Mouse (Mus musculus) frontal cortex, postnatal 25 days (tissue): ENCODE results near the gene Slc19a2.

Experiments
- DNase-seq, 2 experiments: peaks; one replicate each; pipeline ENCODE4 v3.0.0; 2022; ENCODE audit warnings: low spot score in 2 of 2

Gene Slc19a2

GRCm38 (mm10) chr1:164252551-164252950 is 3.7 kb downstream of the Slc19a2 start:
- DNase-seq, result no peak

GRCm38 (mm10) chr1:164254836-164255235 is 6.0 kb downstream of the Slc19a2 start:
- no peak for DNase-seq

DNA sequence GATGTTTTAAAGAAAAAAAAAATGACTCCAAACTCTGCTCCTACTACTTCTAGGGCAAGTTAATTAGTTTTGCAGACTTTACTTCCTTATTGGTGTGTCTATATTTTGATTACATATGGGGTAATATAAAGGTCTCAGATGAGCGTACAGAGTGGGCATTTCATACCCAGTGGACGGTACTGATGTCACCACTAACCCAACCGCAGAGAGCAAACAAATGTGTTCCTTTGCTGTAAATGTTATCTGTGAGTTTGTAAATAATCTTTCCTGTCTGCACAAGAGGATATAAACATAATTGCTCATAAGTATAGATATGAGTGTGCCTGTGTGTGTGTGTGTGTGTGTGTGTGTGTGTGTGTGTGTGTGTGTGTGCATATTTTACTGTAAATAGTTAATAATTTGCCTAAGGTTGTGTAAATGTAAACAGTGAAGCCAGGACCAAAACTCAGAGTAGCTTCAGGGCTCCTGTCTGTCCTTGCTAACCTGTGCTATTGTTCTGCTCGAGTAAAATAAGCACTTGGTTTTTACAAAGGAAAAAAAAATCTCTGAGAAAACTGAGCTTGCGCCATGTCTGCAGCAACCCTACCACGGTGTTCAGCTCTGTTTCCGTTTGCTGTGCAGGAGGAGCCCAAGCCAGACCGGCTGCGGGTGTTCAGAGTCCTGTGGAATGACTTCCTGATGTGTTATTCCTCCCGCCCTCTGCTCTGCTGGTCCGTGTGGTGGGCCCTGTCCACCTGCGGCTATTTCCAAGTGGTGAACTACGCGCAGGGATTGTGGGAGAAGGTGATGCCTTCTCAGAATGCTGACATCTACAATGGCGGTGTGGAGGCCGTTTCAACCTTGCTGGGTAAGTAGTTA is 11.6 kb downstream of the Slc19a2 start:
- no peak for DNase-seq

GRCm38 (mm10) chr1:164261553-164261952 is 12.7 kb downstream of the Slc19a2 start:
- DNase-seq, result no peak

- DNase-seq, result no peak
Measured at GRCm38 (mm10) chr1:164270941-164271340, 22.1 kb downstream of the Slc19a2 start.

GRCm38 (mm10) chr1:164273659-164274058 is 24.8 kb downstream of the Slc19a2 start:
- no peak for DNase-seq

DNA sequence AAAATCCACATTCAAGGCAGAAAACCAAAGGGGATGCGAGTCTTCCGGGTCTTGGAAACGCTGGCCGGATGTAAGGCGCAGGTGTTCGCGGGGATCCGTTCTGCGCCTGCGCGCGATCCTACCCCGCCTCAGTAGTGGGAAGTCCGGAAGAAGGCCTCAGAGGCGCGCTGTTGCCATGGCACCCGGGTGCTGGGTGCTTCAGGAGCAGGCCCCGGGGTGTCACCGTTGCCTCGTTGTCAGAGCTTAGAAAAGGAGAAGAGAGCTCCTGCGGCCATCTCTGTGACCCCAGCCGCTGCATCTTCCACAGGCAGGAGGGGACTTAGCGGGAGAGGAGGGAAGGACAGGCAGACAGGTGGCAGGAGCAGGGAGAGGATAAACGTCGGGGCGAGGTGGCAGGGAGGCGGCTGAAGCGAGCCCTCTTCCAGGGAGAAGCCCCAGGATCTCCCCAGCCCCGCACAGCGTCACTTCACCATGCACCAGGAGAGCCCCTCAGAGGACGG is 26.7 kb downstream of the Slc19a2 start, which contains the start of gene Ccdc181:
Gene Ccdc181, plus strand, starts transcription at position 131 of the 500 bp plus-strand sequence.
- peak; percentile 88 to 91 for DNase-seq

DNA sequence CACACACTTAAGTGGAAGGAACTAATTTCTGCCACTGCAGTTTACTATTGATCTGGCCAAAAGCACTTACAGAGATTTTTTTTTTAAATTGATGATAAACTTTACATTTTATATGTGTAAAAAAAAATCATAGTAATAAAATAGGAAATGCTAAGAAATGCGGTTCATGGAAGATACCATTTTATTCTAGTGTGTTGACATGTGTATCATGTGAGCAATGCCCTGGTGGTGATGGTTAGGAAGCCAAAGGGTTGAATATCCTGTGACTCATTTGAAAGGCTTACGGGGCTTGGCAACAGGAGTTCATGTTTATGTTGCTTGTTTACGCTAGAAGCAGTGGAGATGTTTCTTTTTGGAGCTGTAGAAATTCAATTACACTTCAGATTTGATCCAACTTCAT is 27.7 kb downstream of the Slc19a2 start:
- no peak for DNase-seq

- DNase-seq, result no peak
Measured at GRCm38 (mm10) chr1:164279332-164279731, 30.5 kb downstream of the Slc19a2 start.

DNA sequence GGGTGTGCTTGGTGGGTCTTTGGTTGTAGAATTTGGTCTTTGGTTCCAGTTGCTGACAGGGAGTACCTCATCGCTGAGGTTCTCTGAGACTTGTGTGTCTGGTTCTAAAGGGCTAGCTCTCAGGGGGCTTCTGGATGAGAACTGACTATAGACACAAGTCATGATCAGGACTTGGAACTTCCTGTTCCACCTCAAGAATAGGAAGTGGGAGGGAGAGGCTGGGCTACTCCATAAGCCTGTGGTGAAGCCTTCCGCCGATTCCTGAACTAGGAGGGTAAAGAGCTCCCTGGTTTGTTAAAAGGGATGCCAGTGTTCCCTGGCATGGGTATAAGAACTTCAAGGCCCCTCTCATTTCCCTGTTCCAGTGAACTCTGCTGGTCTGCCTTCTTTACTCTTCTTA is 35.2 kb downstream of the Slc19a2 start:
- no peak for DNase-seq

DNA sequence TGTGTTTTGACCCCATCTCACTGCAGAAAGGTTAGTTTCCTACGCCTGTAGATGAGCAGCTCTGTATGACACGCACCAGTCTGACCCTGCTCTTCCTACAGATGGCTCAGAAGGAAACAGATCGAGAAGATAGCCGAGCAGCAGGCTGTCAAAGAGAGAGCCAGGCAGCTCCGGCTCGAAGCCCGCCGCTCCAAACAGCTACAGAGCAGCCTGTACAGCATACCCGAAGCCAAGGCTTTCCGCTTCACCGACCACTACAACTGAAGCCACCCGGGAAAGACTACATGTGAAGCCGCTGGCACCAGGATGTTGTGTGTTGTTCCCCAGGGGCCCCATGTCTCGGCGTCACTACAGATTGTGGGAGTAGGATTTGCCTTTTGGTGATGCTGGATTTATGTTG is 38.6 kb downstream of the Slc19a2 start:
- no peak for DNase-seq

- DNase-seq, result no peak
Measured at GRCm38 (mm10) chr1:164292040-164292439, 43.2 kb downstream of the Slc19a2 start.

GRCm38 (mm10) chr1:164294071-164294470 is 45.2 kb downstream of the Slc19a2 start:
- no peak for DNase-seq

GRCm38 (mm10) chr1:164296473-164296872 is 47.6 kb downstream of the Slc19a2 start:
- DNase-seq, result no peak

- no peak for DNase-seq
Measured at GRCm38 (mm10) chr1:164301949-164302348, 53.1 kb downstream of the Slc19a2 start.

GRCm38 (mm10) chr1:164303821-164304220 is 55.0 kb downstream of the Slc19a2 start, which contains the start of gene Nme7:
Gene Nme7, plus strand, starts transcription at chr1:164304121.
- DNase-seq, result no peak

GRCm38 (mm10) chr1:164307124-164307751 is 58.4 kb downstream of the Slc19a2 start, which contains the start of gene Blzf1:
Gene Blzf1, minus strand, starts transcription at chr1:164307489.
- peak; percentile 87 to 95 for DNase-seq

GRCm38 (mm10) chr1:164307922-164308321 is 59.1 kb downstream of the Slc19a2 start:
- DNase-seq, result no peak

GRCm38 (mm10) chr1:164314085-164314484 is 65.2 kb downstream of the Slc19a2 start:
- no peak for DNase-seq
